Mouse (Mus musculus) thymus, postnatal 25 days (tissue): ENCODE data around the gene Cers6.

Experiments used
- DNase-seq: peaks from one replicate; pipeline ENCODE4 v3.0.0; 2022

The Cers6 gene

DNA sequence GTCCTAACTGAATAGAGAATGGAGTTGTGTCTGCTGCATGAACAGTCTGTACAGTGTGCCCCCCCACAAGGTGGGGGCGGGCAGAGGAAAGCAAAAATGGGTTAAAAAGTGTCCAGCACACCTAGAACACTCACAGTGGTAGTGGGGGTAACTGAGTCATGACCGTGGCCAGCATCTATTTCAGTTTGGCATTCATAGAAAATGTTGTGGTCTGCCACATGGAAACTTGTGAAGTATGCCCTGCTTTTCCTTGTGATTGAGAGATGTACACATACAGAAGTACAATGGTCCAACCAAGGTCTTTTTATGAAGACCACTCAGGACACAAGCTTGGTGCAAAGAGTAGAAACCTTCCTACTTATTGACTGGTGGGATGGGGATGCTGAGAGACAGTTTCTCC lies 24.0 kb downstream of the Cers6 start:
- no peak for DNase-seq

DNA sequence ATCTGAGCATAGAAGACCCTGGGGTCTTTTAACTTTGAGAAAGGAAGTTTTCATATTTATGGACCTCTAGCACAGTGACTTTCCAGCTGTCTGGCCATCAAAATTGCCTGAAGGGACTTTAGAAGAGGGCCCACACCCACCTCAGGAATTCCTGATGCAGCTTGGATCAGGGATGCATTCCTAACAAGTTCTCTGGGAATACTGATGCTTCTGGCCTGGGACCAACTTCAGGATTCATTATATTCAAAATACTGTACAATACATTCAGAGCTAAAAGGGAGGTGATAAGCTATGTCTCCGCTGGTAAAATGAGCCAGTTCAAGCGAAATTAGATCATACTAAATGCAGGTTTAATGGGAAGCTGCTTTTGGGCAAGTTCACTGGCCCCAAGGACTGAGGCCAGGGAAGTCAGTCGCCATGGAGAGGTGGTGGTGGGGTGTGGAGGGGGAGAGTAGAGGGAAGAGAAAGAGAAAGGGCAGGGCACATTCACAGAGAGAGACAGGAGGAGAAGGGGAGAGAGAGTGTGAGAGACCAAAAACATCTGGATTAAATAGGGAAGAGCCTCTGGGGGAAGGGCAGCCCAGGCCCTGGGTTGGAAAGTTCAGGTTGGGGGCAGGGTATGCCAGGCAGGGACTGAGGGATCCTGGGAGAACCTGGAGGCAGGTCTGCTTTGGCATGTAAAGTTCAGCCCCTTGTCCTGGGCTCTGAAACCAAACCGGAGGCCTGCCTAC lies 24.7 kb downstream of the Cers6 start:
- no peak for DNase-seq

DNA sequence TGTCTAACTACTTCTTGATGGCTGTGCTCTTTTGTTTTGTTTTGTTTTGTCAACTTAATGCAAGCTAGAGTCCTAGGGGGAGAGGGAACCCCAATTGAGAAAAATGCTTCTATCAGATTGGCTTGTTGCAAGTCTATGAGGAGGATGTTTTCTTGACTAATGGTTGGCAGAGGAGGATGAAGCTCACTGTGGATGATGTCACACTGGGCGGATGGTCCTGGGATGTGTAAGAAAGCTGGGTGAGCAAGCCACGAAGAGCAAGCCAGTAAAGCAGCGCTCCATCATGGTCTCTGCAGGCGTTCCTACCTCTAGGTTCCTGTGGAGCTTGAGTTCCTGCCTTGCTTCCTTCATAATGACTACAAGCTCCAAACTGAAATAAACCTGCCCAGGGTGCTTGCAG lies 25.4 kb downstream of the Cers6 start:
- no peak for DNase-seq

DNA sequence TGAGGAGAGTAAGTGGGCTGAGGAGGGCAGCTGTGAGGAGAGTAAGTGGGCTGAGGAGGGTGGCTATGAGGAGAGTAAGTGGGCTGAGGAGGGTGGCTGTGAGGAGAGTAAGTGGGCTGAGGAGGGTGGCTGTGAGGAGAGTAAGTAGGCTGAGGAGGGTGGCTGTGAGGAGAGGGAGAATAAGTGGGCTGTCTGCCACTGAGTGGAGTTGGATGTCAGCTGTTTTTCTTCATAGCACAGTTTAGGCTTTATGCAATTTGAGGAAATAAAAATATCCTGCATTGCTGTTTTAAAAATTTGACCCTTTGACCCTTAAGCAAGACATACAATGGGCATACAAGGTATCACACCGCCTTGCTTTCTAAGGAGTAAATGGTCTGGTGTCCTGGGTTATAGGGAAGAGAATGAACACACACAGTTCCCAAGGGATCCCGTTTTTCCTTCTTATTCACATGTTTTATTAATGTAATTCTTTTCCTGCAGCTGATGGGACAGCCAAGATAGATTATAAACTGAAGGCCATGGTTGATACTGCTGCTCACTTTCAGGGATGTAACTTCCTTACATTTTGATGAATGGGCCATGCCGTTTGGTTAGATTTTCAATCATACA lies 27.0 kb downstream of the Cers6 start:
- no peak for DNase-seq

DNA sequence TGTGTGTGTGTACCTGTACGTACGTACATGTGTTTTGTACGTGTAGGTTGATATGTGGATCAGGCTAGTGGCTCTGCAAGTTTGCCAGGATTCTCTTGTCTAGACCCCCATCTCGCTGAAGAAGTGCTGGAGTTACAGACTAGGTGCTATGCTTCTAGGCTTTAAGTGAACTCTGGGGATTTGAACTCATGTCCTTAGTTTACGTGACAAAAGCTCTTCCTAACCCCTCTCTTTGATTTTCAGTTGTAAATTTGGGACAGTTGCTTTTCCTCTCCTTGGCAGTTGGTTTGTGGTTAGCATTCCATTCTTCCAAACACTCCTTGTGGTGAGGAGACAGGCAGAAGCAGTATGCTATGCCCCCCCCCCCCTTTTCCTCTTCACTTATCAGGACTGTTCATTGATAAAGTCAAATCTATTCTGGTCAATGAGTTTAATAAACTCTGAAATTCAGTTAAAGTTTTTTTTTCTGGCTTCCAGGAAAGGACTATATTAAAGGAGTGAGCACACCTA lies 28.5 kb downstream of the Cers6 start:
- no peak for DNase-seq

DNA sequence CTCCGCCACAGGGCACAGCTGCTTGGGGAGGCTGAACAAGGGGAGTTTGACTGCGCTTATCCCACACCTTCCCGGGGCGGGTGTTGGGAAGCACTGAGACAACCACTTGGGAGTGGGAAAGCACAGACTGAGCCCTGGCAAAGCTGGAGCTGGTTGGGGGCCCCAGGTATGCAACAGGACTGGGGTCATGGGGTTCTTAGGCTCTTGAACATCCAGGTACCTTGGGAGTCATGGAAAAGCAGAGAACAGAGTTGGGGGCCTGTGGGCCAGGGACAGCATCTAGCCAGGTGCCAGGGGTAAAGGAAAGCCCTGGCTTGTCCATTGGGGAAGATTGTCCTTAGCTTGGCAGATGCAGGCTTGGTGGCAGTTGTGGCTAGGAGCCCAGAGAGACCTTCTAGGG lies 31.2 kb downstream of the Cers6 start:
- DNase-seq = no peak

DNA sequence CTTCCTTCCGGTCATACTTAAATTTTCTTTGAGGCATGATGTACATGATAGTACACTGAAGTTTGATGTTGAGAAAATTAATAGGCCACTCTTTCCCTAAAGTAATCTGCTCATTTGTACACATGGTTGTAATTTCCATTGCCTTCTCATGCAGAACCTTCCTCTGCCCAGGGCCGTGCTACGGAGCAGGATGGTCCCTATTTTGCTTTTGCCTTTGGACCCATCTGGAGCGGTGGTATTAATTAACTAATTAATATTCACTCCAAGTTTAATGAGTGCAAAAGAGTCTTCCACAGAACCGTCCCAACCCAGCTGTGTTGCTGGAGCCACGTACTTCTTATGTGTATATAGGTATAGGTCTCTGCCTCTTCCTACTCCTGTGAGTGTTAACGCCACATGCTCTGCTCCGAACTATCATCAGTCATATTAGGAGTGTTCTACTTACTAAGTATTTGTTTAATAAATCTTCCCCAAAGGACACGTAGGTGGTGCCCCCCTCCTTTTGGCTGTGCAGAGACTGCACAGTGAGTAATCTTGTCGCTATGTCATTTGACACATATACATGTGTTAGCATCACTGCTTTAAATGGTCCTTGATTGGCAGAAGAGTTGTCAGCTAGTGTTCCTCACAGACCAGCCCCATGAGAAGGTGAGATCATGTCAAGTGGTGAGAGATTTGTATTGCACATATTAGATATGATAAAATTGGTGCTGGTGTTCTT lies 34.0 kb downstream of the Cers6 start:
- no peak for DNase-seq

DNA sequence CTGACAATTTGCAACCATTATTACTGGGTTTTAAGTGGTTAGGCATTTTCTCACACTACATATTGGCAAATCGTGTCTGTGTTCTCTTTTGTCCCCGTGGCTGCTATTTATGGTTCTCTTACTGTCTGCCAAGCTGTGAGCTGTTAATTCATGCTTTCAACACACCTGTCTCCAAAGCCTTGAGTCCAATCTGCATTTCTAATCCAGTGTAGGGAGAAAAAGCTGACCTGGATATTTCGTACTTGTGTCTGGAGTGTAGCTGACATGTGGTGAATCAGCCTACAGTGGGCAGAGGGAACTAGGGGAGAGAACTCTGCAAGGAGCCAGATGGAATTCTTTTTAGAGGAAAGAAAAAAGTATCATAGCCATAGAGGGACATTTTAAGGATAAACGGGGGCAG lies 35.0 kb downstream of the Cers6 start:
- no peak for DNase-seq

DNA sequence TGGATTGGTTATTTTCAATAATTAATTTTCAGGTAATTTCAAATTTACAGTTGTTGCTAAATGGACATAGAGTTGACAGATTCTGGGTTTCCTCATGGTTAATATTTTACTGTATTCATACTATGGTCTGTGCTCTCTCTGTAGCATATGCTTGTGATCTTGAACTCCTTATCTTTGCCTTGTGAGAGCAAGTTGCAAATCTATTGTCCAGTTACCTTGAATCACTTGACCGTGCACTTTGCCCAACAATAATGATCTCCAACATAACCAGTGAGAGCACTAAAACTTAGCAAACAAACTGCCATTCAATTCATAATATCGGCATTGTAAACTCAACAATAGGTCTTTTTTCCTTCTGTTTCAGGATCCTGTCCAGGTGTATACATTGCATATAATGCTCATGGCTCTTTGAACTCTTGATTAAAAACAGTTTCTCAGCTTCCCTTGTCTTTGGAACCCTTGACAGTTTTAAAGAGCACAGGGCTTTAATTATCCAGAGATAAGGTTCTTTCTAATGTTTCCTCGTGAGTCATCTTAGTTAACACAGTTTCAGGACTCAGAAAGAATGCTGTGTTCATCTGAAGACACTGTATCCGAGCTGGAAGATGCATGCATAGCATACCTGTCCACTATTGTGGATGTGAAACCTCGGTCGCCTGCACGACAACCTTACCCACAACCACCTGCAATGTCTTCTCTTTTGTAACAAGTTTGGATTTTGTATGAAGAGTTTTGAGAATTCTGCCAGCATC lies 38.7 kb downstream of the Cers6 start:
- no peak for DNase-seq

DNA sequence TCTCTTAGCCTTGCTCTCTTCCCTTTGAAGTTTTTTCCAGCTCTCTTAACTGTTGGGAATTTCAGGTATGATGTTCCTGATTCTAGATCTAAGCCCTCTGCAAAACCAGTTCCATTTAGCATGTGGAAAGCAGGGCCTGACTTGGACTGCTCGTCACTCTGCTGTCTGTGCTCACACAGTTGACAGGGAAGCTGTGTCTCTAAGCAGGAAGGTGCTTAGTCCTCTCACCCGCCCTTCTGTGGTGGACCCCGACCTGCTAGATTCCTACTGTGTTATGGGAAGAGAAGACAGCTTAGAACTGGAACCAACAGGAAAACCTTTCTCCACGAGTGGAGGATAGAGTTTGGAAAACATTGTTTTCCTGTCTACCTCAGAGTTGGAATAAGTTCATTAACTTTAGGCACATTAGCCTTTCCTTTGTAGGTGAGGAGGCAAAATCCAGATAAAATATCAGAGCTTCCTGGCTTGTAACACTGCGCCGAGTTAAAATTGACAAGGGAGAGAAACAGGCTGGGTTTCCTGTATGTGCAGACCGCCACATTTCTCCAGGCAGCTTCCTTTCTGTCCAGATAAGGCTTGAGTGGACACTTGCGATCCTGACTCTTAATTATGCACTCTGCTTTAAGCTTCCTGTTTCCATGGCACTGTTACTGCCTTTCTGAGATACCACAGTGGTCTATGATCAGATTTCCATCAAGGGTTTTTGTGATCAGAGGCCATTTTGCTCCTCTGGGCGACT lies 39.6 kb downstream of the Cers6 start:
- DNase-seq = no peak

DNA sequence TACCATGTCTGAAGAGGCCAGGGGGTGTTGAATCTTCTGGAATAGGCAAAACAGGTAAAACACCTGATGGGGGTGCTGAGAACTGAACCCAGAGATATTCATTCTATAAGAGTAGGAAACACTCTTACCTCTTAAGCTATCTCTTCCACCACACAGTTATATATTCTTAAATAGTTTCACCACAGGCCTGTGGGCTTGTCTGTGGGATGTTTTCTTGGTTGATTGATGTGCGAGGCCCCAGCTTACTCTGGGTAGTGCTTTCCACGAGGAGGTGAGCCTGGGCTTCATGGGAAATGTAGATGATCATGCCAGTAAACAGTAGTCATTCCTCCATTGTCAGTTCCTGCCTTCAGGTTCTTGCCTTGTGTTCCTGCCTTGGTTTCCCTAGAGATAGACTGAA lies 40.5 kb downstream of the Cers6 start:
- no peak for DNase-seq

DNA sequence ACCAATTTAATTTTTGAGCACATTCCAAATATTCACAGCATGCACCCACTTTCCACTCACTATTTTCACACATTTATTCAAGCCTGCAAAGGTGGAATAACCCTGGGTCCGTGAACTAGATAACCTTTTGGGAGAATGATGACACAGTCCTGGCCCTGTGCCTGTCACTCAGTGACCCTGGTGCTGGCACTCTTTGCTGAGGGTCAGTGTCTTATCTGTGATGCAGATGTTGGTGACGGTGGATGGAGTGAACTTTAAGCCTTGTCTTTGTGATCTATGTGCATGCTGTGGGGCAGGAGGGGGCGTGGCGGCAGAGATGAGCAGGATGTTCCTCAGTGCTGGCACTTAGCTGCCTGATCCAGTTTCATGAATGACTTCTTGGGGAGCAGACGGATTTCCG lies 41.3 kb downstream of the Cers6 start:
- no peak for DNase-seq

DNA sequence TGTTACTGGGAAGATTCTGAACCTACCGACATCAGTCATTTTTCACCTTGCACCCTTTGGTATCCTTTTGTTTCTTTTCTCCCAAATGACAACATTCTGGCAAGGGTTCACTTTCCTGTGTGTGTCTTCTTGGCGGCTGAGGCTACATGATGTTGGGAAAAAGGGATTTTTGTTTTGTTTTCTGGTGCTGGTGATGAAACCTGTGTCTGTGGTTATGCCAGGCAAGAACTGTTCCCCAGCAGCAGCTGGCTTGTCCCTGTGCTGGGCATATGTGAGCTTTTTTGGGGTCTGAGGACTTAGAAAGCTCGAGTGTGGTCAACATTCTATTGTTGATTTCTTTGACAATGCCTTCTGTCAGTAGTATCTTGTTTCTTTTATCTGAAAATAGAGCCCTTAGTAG lies 45.7 kb downstream of the Cers6 start:
- peak; percentile 33 for DNase-seq

DNA sequence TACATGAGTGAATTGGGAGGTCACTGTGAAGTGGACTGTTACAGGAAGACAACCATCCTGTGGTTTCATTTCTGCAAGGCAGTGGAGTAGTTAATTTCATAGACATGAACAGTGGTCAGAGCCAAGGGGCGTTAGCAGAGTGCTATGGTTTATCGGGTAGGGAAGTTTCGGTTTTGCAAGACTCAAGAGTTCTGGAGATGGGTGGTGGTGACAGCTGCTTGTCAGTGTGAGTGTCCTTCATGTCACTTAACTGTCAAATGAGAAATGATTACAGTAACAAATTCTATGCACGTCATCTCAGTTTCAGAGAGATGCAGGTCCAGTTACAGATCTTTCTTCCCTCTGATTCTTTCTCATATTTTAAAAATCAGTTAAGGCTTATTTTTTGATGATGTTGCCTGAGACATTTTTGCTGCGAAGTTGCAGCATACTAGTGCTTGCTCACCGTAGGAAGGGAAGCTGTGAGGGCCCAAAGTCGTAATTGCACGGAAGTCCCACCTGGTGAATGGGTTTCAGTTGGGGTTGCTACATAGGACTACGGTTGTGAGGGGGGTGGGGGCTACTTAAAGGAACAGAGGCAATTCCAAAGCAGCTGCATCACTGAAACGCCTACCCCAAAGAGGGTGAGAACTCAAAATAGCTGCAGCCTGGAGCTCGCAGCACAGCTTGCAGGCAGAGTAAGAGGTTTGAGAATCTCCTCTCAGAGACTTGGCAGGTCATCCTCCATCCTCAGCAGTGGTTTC lies 46.7 kb downstream of the Cers6 start:
- DNase-seq = peak; percentile 80

DNA sequence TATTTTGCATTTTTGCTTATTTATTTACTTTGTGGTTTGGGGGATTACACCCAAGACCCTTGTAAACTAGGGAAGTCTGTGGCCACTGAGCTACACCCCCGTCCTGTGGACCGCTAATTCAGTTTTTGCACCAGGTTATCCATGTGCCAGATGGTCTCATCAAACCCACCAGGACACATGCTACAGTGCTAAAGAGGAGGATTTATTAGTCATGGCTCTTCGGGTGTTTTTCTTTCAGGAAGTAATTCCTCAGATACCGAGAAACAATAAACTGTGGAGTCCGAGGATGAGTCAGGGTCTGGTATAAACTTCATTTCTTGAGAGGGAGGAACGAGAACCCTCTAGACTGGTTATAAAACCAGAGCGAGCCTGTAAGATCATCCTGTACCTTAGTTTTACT lies 49.5 kb downstream of the Cers6 start:
- DNase-seq = no peak

DNA sequence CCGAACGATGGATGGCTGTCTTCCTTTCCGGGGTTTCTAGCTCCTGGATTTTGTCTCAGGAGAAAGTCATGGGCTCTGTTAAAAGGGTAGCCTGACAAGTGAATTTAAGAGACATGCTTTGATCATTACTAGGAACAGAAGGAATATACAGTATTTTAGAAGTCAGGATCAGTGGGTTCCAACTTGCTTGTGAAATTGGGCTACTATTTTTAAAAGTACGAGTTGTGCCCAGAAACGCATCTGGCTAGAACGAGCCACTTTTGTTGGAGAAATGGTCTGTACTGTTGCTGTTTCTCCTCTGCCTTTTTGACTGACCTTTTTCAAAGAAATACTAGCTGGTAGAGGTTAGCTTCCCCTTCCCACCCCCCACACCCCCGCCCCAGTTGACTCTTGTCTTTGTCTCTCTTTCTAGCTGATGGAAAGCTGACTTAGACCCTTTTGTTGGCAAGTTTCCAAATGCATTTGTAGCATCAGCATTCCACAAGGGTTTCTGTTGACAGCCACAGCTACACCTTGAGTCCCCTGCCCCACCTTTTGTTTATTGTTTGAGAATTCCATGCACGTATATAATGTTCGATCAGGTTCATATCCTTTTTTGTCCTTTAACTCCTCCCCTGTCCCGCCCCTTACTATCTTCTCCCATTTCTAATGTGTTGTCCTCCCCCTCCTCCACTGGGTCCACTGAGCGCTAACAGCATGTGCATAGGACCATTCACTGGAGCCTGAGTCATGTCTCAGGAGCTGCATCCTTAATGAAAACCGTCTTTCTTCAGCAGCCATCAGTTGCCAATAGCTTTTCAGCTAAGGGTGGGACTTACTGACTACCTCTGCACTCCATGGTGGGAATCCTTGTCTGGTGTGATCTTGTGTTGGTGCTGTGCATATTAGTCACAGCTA lies 50.6 kb downstream of the Cers6 start:
- no peak for DNase-seq

DNA sequence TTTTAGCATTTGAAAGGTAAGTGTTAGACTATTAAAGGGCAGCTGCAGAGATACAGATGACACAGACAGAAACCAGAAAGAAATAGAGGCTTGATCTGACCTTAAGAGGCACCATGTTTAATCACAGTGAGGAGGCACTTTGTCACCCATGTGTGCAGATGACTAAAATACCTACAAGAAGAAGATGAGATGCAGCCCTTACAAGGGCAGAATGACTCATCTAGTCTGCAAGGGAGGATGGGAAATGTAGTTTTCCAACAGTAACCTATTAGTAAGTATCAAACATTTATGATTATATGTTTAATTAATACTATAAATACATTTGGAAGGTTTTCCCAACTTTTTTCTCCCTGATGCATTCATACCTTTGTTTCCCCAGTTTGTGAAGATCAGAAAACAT lies 54.5 kb downstream of the Cers6 start:
- DNase-seq = no peak

DNA sequence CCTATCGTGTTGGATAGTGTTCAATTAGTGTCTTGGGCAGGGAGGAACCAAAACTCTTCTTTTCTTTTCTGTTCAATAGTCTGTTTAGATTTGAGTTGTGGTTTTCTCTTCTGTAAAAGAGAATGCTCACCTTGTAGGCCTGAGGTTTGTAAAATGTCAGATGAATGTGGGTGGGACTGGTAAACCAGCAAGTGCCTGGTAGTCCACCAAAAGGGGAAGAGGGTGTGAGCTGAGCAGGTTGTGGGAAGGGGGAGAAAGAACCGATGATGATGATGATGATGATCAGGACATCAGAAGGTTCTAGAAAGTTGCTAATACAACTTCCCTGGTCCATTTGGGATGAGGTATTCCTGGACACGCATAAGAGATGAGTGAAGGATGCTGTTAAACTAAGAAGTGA lies 55.1 kb downstream of the Cers6 start:
- DNase-seq = no peak

DNA sequence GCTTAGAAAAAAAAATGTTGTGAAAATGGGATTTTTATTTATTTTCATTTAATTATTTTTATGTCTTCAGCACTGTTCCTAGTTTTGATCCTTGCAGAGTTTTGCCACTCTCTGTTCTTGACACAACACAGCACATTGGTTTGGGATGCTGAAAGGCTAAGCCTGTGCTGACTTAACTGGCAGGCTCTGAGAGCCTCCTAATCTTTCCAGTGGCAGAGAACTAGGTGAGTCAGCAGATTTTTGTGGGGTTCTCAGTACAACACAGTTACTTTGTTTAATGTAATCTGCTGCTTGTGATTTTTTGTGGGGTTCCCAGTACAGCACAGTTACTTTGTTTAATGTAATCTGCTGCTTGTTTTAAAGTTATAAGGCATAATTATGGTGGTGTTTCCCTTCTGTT lies 55.8 kb downstream of the Cers6 start:
- DNase-seq = no peak

DNA sequence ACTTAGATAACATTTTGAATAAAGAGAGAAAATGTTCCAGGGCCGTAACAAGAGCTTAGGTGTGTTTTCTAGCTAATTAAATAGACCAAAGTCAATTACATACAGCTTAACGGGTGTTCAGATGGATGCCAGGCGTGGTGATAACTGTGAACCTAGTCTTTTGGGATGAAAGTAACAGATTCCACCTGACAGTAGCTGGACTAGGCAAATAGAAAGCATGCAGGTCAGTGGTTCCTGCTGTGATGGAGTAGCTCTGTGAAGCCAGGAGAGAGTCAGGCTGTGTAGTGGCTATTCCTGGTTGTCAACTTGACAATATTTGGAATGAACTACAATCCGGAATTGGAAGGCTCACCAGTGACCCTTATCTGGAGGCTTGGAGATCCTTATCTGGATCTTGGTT lies 56.3 kb downstream of the Cers6 start:
- DNase-seq = no peak

DNA sequence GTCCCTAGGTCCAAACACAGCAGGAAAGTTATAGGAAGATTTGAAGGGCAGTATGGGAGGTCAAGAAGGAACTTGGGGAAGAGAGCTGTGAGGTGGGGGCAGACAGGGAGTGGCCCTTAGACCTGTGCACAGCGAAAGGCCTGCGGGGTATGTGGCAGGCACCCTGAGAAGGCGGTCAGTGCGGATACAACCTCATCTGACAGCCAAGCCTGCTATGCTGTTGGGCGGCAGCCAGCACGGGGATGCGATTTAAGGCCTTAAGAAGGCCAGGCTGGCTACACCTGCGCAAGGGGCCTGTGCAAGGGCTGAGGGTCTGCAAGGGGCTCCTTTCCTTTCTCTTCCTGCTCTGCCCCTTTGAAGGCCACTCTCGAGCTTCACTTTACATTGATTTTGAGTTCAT lies 63.1 kb downstream of the Cers6 start:
- no peak for DNase-seq
